Mouse (Mus musculus): ENCODE data around the gene Taf4.

GRCm38 (mm10) chr2:179959391-179959790 is 17.1 kb downstream of the Taf4 start:
- no peak for TF ChIP-seq POLR2A (IDR thresholded peaks at IDR 0.05; ENCODE audit: borderline replicate concordance, insufficient read depth, low read length)
- TF ChIP-seq CTCF (IDR thresholded peaks at IDR 0.05; ENCODE audit: borderline replicate concordance, insufficient read depth, low read depth, low read length), result no peak

Data from cerebellum, adult 2 months (tissue).